Mouse (Mus musculus) hindbrain, embryonic 14.5 days (tissue): Measurements from ENCODE around the gene Syt13. TPM values are rescaled to one million over a fixed set of nuclear protein-coding genes. Genes with fewer than 3 reads are reported as not detected.
A peak's percentile ranks its signal among the peaks of the same experiment; 100 is the strongest.

Experiments used
- ATAC-seq: fragments of 200-750 bp; cut with Nextera tagmentation; 2 replicates; pipeline ENCODE4 v1.8.0; 2017; ENCODE audit warnings: moderate number of reproducible peaks, mild to moderate bottlenecking, moderate TSS enrichment, moderate library complexity; ENCODE audit not compliant: low FRiP score
- DNase-seq: peaks from one replicate; pipeline ENCODE4 v3.0.0-alpha.2; 2015; ENCODE audit warnings: low spot score
- H3K27ac ChIP-seq: fragments of 300-500 bp; sonication (generic); 2 replicates; pipeline ENCODE4 v1.5.1; 2014; ENCODE audit warnings: mild to moderate bottlenecking, moderate library complexity
- H3K27me3 ChIP-seq: fragments of 300-500 bp; sonication (generic); 2 replicates; pipeline ENCODE4 v1.6.1; 2014; ENCODE audit warnings: mild to moderate bottlenecking, low read length, mixed read lengths; ENCODE audit not compliant: control insufficient read depth, insufficient read depth
- H3K36me3 ChIP-seq: fragments of 300-500 bp; sonication (generic); replicated peaks from 2 replicates; pipeline ENCODE4 v1.6.1; 2014; ENCODE audit not compliant: control insufficient read depth, insufficient read depth
- H3K4me1 ChIP-seq: fragments of 300-500 bp; sonication (generic); replicated peaks from 2 replicates; pipeline ENCODE4 v1.6.1; 2014; ENCODE audit warnings: antibody characterized with exemption, low read length, mixed read lengths; ENCODE audit not compliant: control insufficient read depth, insufficient read depth
- H3K4me2 ChIP-seq: fragments of 300-500 bp; sonication (generic); replicated peaks from 2 replicates; pipeline ENCODE4 v1.6.1; 2014; ENCODE audit warnings: mild to moderate bottlenecking, moderate library complexity
- H3K4me3 ChIP-seq: fragments of 300-500 bp; sonication (generic); replicated peaks from 2 replicates; pipeline ENCODE4 v1.5.1; 2014; ENCODE audit warnings: mild to moderate bottlenecking, low read length
- H3K9ac ChIP-seq: fragments of 300-500 bp; sonication (generic); 2 replicates; pipeline ENCODE4 v1.6.1; 2014
- H3K9me3 ChIP-seq: fragments of 300-500 bp; sonication (generic); 2 replicates; pipeline ENCODE4 v1.6.1; 2016; ENCODE audit warnings: low read length; ENCODE audit not compliant: control insufficient read depth
- WGBS: fragments of 180-500 bp; shearing (Covaris S2); extraction: QIAGEN DNeasy Blood & Tissue Kit; methylation state at CpG from one replicate; pipeline ENCODE4 v1.1.7; 2014; 5-methylcytosine and 5-hydroxymethylcytosine counted together
- polyA plus RNA-seq: library from polyadenylated mRNA; unstranded; fragments of >200 nt; fragmentation: Nextera tagmentation; extraction: Ambion mirVana; gene quantifications from 2 replicates; pipeline ENCODE4 v1.2.1, GENCODE M21; 2014

Syt13 gene
- polyA plus RNA-seq, 1 experiment from 2014 or later: 29.7 TPM

DNA sequence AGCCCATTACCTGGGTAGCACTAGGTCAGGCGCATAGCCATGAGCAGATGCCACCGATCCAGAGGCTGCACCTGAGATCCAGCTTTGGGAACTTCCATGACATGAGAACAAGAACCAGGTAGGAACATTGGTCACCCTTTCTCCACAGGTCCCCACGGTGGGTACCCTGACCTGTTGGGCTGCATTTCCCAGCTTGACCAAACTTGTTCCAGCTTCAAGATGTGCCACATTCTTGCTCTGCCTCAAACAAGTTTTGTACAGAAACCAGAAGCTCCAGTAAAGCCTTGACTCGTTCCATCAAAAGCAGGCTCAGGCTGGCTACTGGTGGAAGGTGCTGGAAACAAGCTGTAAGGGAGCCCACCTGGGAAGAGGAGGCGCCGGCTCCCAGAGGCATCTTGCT is 29.9 kb upstream of the Syt13 start:
- Histone ChIP-seq H3K36me3 (no peaks in the 10 kb centered on the region), H3K4me3 (no peak overlapping the region), H3K4me2 (no peak overlapping the region), H3K27me3 (no peaks in the 10 kb centered on the region), H3K4me1 (peaks cover 7% of the 10 kb centered on the region), H3K9ac (no peak overlapping the region), H3K27ac (no peak overlapping the region), H3K9me3 (no peaks in the 10 kb centered on the region)
- 92% methylated on average over 6 of the region's 6 CpGs for WGBS
- ATAC-seq: no peak
- no peak for DNase-seq

DNA sequence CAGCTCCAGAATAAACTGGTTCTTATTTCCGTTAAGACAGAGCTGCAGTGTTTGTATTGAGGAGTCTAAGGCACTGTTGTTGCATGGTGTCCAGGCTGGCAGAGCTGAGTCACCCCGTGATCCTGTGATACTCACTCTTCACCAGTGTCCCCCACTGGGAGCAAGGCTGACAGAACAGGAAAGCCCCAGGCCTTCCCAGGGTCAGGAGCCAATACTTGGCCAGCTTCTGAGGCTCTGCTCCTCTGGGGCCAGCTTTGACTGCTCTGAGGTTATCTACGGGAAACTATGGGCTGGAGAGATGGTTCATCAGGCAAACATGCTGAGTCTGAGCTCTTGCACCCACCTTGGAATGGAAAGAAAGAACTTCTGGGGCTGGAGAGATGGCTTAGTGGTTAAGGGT is 28.0 kb upstream of the Syt13 start:
- no peak overlapping the region for H3K9ac ChIP-seq
- peaks cover 7% of the 10 kb centered on the region for H3K4me1 ChIP-seq
- H3K27me3 ChIP-seq: no peaks in the 10 kb centered on the region
- ATAC-seq: no peak
- H3K36me3 ChIP-seq: no peaks in the 10 kb centered on the region
- H3K4me2 ChIP-seq: no peak overlapping the region
- no peaks in the 10 kb centered on the region for H3K9me3 ChIP-seq
- WGBS: 78% methylated on average over 3 of the region's 3 CpGs
- no peak overlapping the region; the same call in 1 of the 2 replicates for H3K27ac ChIP-seq
- no peak overlapping the region for H3K4me3 ChIP-seq
- no peak for DNase-seq

DNA sequence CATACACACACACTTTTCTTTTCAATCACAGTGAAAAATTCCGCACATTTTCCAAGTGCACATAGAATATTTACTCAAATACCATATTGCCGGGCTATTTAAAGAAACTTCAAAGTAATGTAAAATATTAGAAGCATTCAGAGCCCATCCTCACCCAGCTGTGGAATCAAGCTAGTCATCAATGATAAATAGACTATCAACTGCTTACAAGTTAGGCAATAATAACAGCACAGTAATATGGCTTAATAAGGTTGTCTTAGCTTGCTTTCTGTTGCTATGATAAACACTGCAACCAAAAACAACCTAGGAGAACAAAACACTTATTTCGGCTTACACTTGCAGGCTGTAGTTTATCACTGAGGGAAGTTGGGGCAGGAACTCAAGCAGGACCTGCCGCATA is 22.4 kb upstream of the Syt13 start:
- WGBS: 93% methylated on average over 4 of the region's 4 CpGs
- H3K4me2 ChIP-seq: no peak overlapping the region

DNA sequence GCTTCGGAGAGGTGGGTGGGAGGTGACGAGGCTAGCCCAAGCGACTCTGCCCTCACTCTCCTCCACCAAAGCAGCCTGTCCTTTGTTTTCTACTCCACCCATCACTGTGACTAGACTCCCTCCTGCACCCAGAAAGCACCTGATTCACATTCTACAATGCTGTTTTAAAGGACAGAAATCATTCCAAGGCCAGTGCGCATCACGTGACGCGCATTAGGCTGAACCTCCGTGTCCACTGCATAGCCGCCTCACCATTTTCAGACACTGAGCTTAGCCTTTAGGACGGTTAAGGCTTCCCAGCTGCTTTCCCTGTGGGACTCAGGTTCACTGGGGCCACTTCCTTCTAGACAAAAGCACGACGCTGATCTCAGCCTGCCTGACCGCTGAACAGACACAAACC is 11.2 kb upstream of the Syt13 start:
- Histone ChIP-seq H3K27me3 (no peaks in the 10 kb centered on the region), H3K9me3 (no peaks in the 10 kb centered on the region), H3K36me3 (no peaks in the 10 kb centered on the region), H3K4me1 (no peaks in the 10 kb centered on the region), H3K4me2 (no peak overlapping the region), H3K9ac (no peak overlapping the region), H3K27ac (no peak overlapping the region), H3K4me3 (no peak overlapping the region)
- 75% methylated on average over 13 of the region's 13 CpGs for WGBS
- DNase-seq (no peak), ATAC-seq (no peak)

More for the DNA sequence above, 22.4 kb upstream of the Syt13 start:
- no peak for ATAC-seq
- no peak overlapping the region for H3K27ac ChIP-seq
- no peak for DNase-seq
- H3K36me3 ChIP-seq: no peaks in the 10 kb centered on the region
- H3K9me3 ChIP-seq: no peaks in the 10 kb centered on the region
- H3K4me1 ChIP-seq: no peaks in the 10 kb centered on the region
- H3K9ac ChIP-seq: no peak overlapping the region
- H3K4me3 ChIP-seq: no peak overlapping the region
- no peaks in the 10 kb centered on the region for H3K27me3 ChIP-seq

DNA sequence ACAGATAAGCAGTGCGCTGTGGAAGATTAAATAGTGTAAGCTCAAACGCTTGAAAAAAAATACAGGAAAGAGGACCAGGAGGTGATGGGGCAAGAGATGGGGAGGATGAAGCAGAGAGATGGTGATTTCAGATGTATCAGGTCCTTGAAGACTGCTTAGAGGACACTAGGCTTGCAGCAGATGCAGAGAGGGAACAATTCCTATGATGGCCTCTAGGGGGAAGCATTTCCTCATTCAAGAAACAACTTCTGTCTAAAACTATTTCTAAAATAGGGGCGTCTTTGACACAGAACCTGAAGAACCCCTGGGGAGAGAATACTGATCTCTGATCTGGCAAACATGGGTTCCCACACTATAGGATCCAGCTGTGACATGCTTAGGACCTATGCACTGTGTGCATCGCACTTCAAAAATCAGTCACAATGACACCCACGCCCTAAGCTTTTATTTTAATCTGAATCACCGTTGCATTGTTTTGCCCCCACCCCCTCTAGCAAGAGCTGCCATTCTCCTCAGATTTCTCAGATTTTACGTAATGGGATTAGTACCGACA is 10.5 kb upstream of the Syt13 start:
- H3K4me2 ChIP-seq: no peak overlapping the region
- 30% methylated on average over 8 of the region's 8 CpGs for WGBS
- peak; percentile 40; the same call in 1 of the 2 replicates for ATAC-seq

DNA sequence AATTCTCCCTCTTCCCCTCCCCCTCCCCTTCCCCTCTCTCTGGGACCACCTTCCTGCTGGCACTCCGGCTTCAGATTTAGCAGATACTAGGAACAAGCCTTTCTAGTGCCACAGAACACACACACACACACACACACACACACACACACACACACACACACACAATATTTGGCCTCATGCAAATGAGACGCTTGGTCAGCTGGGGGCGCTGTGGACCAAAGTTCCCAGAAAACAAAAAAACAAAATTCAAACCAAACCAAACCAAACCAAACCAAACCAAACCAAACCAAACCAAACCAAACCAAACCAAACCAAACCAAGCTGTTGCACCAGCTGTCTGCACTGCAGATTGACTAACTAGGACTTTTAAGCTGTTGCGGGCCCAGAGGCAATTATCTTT is 4.5 kb upstream of the Syt13 start:
- 77% methylated on average over 4 of the region's 4 CpGs for WGBS
- ATAC-seq: no peak
- Histone ChIP-seq H3K4me1 (peaks cover 27% of the 10 kb centered on the region), H3K4me3 (no peak overlapping the region), H3K27ac (no peak overlapping the region), H3K36me3 (no peaks in the 10 kb centered on the region), H3K27me3 (0 out of 2 replicates have a peak, but pooled peaks cover 5% of the 10 kb centered on the region), H3K9ac (no peak overlapping the region), H3K4me2 (no peak overlapping the region), H3K9me3 (no peaks in the 10 kb centered on the region)
- DNase-seq: no peak

More for the DNA sequence above, 10.5 kb upstream of the Syt13 start:
- Histone ChIP-seq H3K27ac (no peak overlapping the region), H3K27me3 (no peaks in the 10 kb centered on the region), H3K4me1 (no peaks in the 10 kb centered on the region), H3K9ac (no peak overlapping the region), H3K36me3 (no peaks in the 10 kb centered on the region), H3K9me3 (no peaks in the 10 kb centered on the region), H3K4me3 (no peak overlapping the region)
- DNase-seq: peak; percentile 88

DNA sequence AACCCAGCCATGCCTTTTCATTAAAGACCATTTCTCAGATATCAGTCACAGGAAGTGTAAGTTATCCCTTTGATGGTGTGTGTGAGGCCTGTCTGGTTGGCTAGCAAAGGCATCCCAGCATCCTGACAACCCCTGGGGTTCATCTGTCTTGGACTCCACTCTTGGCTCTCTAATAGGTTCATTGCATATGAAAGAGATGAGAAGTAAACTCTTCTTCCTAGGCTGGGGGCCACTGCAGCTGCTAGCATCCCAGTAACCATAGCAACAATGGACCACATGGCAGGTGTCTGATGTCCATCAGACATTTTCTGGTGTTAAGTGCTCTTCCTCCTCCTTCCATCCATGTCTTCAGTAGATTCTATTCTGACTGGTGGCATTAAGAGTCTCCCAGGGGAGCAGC is 2.6 kb upstream of the Syt13 start:
- Histone ChIP-seq H3K27me3 (0 out of 2 replicates have a peak, but pooled peaks cover 5% of the 10 kb centered on the region), H3K4me3 (no peak overlapping the region), H3K4me1 (peaks cover 40% of the 10 kb centered on the region), H3K9ac (no peak overlapping the region), H3K27ac (no peak overlapping the region), H3K4me2 (no peak overlapping the region), H3K36me3 (no peaks in the 10 kb centered on the region), H3K9me3 (no peaks in the 10 kb centered on the region)
- ATAC-seq (no peak; the same call in 1 of the 2 replicates), DNase-seq (peak; percentile 41)

DNA sequence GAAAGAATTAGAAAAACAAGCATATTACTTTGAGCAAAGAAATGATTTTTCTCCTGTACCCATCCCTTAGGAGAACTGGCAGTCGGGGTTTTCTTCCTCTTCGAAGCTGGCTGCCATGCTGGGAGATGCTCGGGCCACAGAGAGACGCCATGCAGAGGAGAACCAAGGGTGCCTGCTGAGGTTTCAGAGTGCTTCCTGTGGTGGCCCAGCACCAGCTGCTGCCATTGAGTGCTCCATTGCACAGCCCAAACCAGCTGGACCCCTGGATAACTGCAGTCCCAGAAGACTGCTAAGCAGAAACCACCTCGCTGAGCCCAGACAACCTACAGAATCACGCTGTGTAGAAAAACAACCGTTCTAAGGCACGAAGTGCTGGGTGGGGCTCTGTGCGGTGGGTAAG is 1.6 kb upstream of the Syt13 start:
- Histone ChIP-seq H3K4me1 (peaks cover 40% of the 10 kb centered on the region), H3K4me3 (no peak overlapping the region), H3K36me3 (no peaks in the 10 kb centered on the region), H3K4me2 (no peak overlapping the region), H3K27me3 (0 out of 2 replicates have a peak, but pooled peaks cover 5% of the 10 kb centered on the region), H3K9ac (no peak overlapping the region), H3K9me3 (no peaks in the 10 kb centered on the region), H3K27ac (peak overlapping the region; percentile 26; the same call in 1 of the 2 replicates)
- DNase-seq (no peak), ATAC-seq (no peak)
- 7% methylated on average over 9 of the region's 9 CpGs for WGBS

DNA sequence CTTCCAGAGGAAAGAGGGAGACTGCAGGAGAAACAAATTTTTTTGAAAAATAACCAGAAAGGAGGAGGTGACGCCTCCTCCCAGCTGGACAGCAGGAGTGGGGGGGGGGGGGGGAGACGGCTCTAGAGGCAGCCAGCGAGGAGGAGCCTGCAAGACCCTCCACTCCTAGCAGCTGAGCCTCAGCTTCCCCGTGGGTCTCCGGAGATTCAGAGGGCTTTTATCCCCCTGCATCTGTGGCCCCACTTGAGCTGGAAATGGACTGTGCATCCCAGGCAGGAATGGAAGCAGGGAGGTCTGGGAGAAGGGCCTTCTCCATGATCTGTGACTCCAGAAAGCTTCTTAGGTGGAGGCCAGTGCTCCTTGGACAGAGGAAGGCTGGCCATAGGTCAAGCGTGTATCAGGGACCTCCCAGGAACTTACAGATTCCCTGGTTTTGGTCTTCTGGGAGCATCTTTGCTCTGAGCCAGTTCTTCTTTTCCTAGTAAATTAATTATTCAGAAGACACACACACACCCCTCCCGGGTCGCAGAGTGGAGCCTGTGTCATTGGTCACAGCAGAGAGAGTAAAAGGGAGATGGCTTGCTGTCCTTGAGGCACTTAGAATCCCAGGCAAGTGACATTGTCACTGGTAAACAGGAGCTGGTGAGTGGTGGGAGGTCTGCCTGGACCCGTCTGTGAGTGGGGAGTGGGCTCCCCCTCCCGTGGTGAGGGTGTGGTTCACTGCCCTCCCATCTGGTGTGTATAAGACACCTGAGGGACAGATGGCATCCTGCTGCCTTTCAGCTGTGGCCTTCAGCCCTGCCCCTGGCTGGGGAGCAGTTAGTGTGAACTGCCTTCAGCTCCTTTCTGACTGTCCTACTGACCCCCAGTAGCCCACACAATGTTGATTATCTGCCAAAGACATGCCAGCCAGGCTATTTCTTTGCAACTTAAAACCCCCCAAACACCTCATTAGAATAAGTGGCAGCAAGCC is 1.0 kb downstream of the Syt13 start:
- Histone ChIP-seq H3K4me1 (peaks cover 44% of the 10 kb centered on the region), H3K27ac (peak overlapping the region; percentile 69), H3K4me2 (peak overlapping the region; percentile 87), H3K4me3 (peak overlapping the region; percentile 47), H3K9me3 (no peaks in the 10 kb centered on the region), H3K9ac (peak overlapping the region; percentile 75), H3K27me3 (0 out of 2 replicates have a peak, but pooled peaks cover 5% of the 10 kb centered on the region), H3K36me3 (no peaks in the 10 kb centered on the region)
- DNase-seq (peak; percentile 49), ATAC-seq (no peak)
- WGBS: 4% methylated on average over 8 of the region's 10 CpGs
